Mouse (Mus musculus) cerebellum, adult 2 months (tissue): ENCODE results near the gene Ank3.

ENCODE experiments used
- CTCF ChIP-seq: fragments of 200-500 bp; IDR thresholded peaks from 2 replicates; pipeline ENCODE4 v1.5.1; 2011; ENCODE audit warnings: low read depth, mild to moderate bottlenecking, control low read depth, low read length, moderate library complexity, borderline replicate concordance; ENCODE audit not compliant: insufficient read depth
- POLR2A ChIP-seq: fragments of 200-500 bp; IDR thresholded peaks from 2 replicates; pipeline ENCODE4 v1.6.1; 2011; ENCODE audit warnings: low read length, control low read depth, borderline replicate concordance; ENCODE audit not compliant: insufficient read depth

DNA sequence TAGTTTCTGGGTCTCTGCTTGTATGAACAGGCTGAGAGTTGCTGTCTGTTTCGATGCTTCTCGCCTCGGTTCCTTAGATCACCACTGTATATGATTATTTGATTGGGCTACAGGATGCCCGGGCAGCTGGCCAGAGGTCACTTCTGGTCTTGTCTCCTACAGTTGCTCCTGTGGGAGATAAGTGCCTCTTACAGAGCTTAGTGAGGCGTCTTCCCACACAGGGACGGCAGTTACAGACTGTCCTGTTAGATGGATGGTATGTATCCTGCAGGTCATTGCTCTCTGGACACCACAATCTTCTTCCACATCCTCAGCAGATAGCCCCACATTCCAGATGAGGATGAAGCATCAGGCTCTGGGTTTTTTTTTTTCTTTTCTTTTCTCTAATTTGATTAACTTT, 21.7 kb downstream of the Ank3 start:
- no peak for TF ChIP-seq POLR2A
- TF ChIP-seq CTCF, result no peak
